Mouse (Mus musculus) liver, adult 2 months (tissue): Measurements from ENCODE around the gene Epha4. TPM values are rescaled to one million over a fixed set of nuclear protein-coding genes. Genes with fewer than 3 reads are reported as not detected.

ENCODE experiments used
- DNase-seq: peaks from one replicate; pipeline ENCODE4 v3.0.0-alpha.2; 2011; ENCODE audit warnings: low read depth, low spot score; ENCODE audit errors: extremely low read depth
- H3K27ac ChIP-seq: fragments of 200-500 bp; replicated peaks from 2 replicates; pipeline ENCODE4 v1.5.1; 2012; ENCODE audit warnings: low read depth, mild to moderate bottlenecking, control low read depth, inconsistent platforms, low read length; ENCODE audit not compliant: insufficient read depth
- H3K27me3 ChIP-seq: fragments of 200-500 bp; 2 replicates; pipeline ENCODE4 v1.6.1; 2012; ENCODE audit warnings: mild to moderate bottlenecking, moderate library complexity, low read length, inconsistent platforms; ENCODE audit not compliant: control insufficient read depth, insufficient read depth
- H3K36me3 ChIP-seq: fragments of 200-500 bp; 2 replicates; pipeline ENCODE4 v1.6.1; 2012; ENCODE audit warnings: low read length, inconsistent platforms; ENCODE audit not compliant: control insufficient read depth, insufficient read depth
- H3K4me1 ChIP-seq: fragments of 200-500 bp; 2 replicates; pipeline ENCODE4 v1.6.1; 2011; ENCODE audit warnings: low read length; ENCODE audit not compliant: control insufficient read depth, insufficient read depth
- H3K4me3 ChIP-seq: fragments of 200-500 bp; 2 replicates; pipeline ENCODE4 v1.5.1; 2011; ENCODE audit warnings: low read depth, mild to moderate bottlenecking, control low read depth, low read length, moderate library complexity; ENCODE audit not compliant: insufficient read depth
- H3K79me2 ChIP-seq: fragments of 200-500 bp; 2 replicates; pipeline ENCODE4 v1.6.1; 2012; ENCODE audit warnings: inconsistent platforms, mild to moderate bottlenecking, low read length, moderate library complexity; ENCODE audit not compliant: control insufficient read depth, insufficient read depth
- H3K9ac ChIP-seq: fragments of 200-500 bp; 2 replicates; pipeline ENCODE4 v1.6.1; 2012; ENCODE audit warnings: low read depth, mild to moderate bottlenecking, control low read depth, inconsistent platforms, low read length
- CTCF ChIP-seq: fragments of 200-500 bp; IDR thresholded peaks from 2 replicates; pipeline ENCODE4 v1.5.1; 2011; ENCODE audit warnings: low read depth, low read length, control low read depth
- POLR2A ChIP-seq: fragments of 200-500 bp; IDR thresholded peaks from 2 replicates; pipeline ENCODE4 v1.6.1; 2011; ENCODE audit warnings: low read length, control low read depth; ENCODE audit not compliant: insufficient read depth; ENCODE audit errors: extremely low read depth
- WGBS: fragments of 180-500 bp; shearing (Covaris S2); methylation state at CpG from one replicate; pipeline ENCODE4 v1.1.7; 2018; 5-methylcytosine and 5-hydroxymethylcytosine counted together
- polyA plus RNA-seq: library from polyadenylated mRNA; depleted of rRNA; stranded (reverse); fragments of >200 nt; gene quantifications from 2 replicates; pipeline ENCODE4 v1.2.3, GENCODE M21; 2012
- total RNA-seq: library from RNA; depleted of rRNA; stranded (reverse); fragments of >200 nt; gene quantifications from 2 replicates; pipeline ENCODE4 v1.2.3, GENCODE M21; 2014

Gene Epha4
- total and polyA plus RNA-seq, 2 experiments, result 0.10 to 0.18 TPM

GRCm38 (mm10) chr1:77377550-77377980 lies 137.3 kb downstream of the Epha4 start:
- H3K4me3 ChIP-seq, result no peak overlapping the region
- TF ChIP-seq CTCF (no peak), POLR2A (no peak)
- H3K36me3 ChIP-seq, result no peaks in the 10 kb centered on the region
- H3K79me2 ChIP-seq, result no peaks in the 10 kb centered on the region
- no peak for DNase-seq
- no peak overlapping the region for H3K27ac ChIP-seq
- H3K27me3 ChIP-seq, result no peaks in the 10 kb centered on the region
- 90% methylated on average over 8 of the region's 8 CpGs for WGBS
- no peak overlapping the region for H3K9ac ChIP-seq
- H3K4me1 ChIP-seq, result no peaks in the 10 kb centered on the region

GRCm38 (mm10) chr1:77374054-77374453 lies 140.8 kb downstream of the Epha4 start:
- no peaks in the 10 kb centered on the region for H3K4me1 ChIP-seq
- H3K27me3 ChIP-seq, result no peaks in the 10 kb centered on the region
- no peak overlapping the region for H3K4me3 ChIP-seq
- no peak for DNase-seq
- no peak overlapping the region for H3K9ac ChIP-seq
- H3K36me3 ChIP-seq, result no peaks in the 10 kb centered on the region
- WGBS, result 74% methylated on average over 5 of the region's 5 CpGs
- H3K27ac ChIP-seq, result no peak overlapping the region
- TF ChIP-seq POLR2A (no peak), CTCF (no peak)
- H3K79me2 ChIP-seq, result no peaks in the 10 kb centered on the region

GRCm38 (mm10) chr1:77370921-77371320 lies 144.0 kb downstream of the Epha4 start:
- 63% methylated on average over 7 of the region's 7 CpGs for WGBS

GRCm38 (mm10) chr1:77369255-77369837 lies 145.5 kb downstream of the Epha4 start:
- Histone ChIP-seq H3K4me1 (no peaks in the 10 kb centered on the region), H3K79me2 (no peaks in the 10 kb centered on the region), H3K27me3 (no peaks in the 10 kb centered on the region), H3K36me3 (no peaks in the 10 kb centered on the region), H3K9ac (no peak overlapping the region), H3K4me3 (no peak overlapping the region), H3K27ac (no peak overlapping the region)
- DNase-seq, result no peak
- TF ChIP-seq POLR2A (no peak), CTCF (no peak)
- WGBS, result 81% methylated on average over 18 of the region's 18 CpGs

More at GRCm38 (mm10) chr1:77370921-77371320, 144.0 kb downstream of the Epha4 start:
- Histone ChIP-seq H3K4me1 (no peaks in the 10 kb centered on the region), H3K9ac (no peak overlapping the region), H3K36me3 (no peaks in the 10 kb centered on the region), H3K27ac (no peak overlapping the region), H3K27me3 (no peaks in the 10 kb centered on the region), H3K79me2 (no peaks in the 10 kb centered on the region), H3K4me3 (no peak overlapping the region)
- TF ChIP-seq CTCF, result no peak
- no peak for TF ChIP-seq POLR2A
- DNase-seq, result no peak

DNA sequence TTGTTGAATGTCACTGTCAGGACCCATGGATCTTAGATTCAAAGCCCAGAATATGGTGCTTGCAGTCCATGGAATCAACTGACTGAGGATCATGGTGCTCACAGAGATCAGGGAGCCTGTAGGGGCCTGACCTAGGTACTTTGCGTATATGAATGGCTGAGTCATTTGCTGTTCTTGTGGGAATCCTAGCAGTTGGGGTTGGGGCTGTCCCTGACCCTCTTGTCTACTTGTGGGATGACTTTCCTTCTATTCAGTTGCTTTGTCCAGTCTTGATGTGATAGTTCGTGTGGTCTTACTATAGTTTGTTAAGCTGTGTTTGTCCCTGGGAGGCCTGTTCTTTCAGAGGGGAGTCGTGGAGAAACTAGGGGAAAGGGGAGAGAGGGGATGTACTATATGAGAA lies 149.0 kb downstream of the Epha4 start:
- Histone ChIP-seq H3K4me3 (no peak overlapping the region), H3K27me3 (no peaks in the 10 kb centered on the region), H3K27ac (no peak overlapping the region), H3K36me3 (no peaks in the 10 kb centered on the region), H3K4me1 (no peaks in the 10 kb centered on the region), H3K9ac (no peak overlapping the region), H3K79me2 (no peaks in the 10 kb centered on the region)
- WGBS, result 86% methylated on average over 3 of the region's 3 CpGs
- no peak for DNase-seq
- TF ChIP-seq POLR2A, result no peak
- no peak for TF ChIP-seq CTCF

- no peaks in the 10 kb centered on the region for H3K4me1 ChIP-seq
- 70% methylated on average over 3 of the region's 3 CpGs for WGBS
Observed at GRCm38 (mm10) chr1:77364596-77364995, 150.3 kb downstream of the Epha4 start.

More at GRCm38 (mm10) chr1:77364596-77364995, 150.3 kb downstream of the Epha4 start:
- Histone ChIP-seq H3K79me2 (no peaks in the 10 kb centered on the region), H3K9ac (no peak overlapping the region), H3K27ac (no peak overlapping the region), H3K27me3 (no peaks in the 10 kb centered on the region; the same call in 1 of the 2 replicates), H3K36me3 (no peaks in the 10 kb centered on the region), H3K4me3 (no peak overlapping the region)
- no peak for DNase-seq
- TF ChIP-seq POLR2A (no peak), CTCF (no peak)
